Mouse (Mus musculus) liver, embryonic 14.5 days (tissue): ENCODE results near the gene Ttc4.

Experiments used
- CTCF ChIP-seq: IDR thresholded peaks from 2 replicates; pipeline ENCODE4 v1.5.1; 2016; ENCODE audit warnings: antibody characterized with exemption, low read depth, control low read depth
- EP300 ChIP-seq: IDR thresholded peaks from 2 replicates; pipeline ENCODE4 v1.6.1; 2016; ENCODE audit warnings: antibody characterized with exemption, low read depth

GRCm38 (mm10) chr4:106632313-106632712 is 46.4 kb downstream of the Ttc4 start:
- TF ChIP-seq EP300 (no peak), CTCF (no peak)
